Mouse (Mus musculus) kidney, postnatal 25 days (tissue): ENCODE measurements around the gene Nlrp3.

Source experiments
- DNase-seq, 2 experiments: peaks; one replicate each; pipeline ENCODE4 v3.0.0; 2021; ENCODE audit warnings: mixed read lengths in 2 of 2

Nlrp3 gene

DNA sequence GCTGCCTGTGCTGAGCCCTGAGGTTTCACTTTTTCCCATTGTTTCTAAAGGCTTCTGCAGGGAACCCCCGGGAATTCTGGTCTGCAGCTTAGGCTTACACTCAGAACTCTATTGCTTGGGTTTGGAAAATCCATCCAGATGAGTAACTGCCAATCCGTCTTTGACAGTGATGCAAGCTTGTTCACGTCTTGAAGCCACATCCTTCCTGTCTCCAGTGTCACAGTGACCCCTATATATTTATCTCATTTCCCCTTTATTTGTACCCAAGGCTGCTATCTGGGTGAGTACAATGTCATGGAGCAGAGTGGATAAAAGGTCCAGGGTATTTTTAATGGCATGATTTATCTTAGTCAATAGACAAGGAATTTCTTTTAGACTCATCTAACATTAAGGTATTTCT lies at the start of gene Nlrp3:
Gene Nlrp3, plus strand, starts transcription at position 245 of the 400 bp plus-strand sequence.
- no peak for DNase-seq

DNA sequence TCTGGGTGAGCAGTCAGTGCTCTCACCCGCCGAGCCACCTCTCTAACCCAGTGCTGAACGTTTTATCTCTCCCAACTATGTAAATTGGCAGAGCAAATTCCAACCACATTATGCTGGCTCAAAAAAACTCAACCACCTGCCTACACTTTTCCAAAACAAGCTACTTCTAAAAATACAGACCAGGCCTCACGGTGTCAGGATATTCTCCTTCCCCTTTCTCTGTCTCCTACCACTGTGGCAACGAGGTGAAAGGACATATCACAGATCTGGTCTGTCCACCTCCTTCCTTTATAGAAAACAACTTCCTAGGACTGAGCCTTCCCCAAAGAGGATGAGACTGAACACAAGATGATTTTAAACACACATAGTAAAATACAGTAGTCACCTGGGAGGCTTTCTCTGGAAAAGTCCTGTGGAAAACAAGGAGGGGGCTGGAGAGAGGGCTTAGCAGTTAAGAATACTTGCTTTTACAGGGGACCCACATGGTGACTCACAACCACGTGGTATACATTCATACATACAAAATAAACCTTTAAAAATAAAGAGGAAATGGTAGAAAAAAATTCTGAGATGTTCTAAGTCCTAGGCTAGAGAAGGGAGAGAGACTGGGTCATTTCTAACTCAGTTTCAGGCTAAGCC lies 44.6 kb upstream of the Nlrp3 start:
- DNase-seq: no peak

DNA sequence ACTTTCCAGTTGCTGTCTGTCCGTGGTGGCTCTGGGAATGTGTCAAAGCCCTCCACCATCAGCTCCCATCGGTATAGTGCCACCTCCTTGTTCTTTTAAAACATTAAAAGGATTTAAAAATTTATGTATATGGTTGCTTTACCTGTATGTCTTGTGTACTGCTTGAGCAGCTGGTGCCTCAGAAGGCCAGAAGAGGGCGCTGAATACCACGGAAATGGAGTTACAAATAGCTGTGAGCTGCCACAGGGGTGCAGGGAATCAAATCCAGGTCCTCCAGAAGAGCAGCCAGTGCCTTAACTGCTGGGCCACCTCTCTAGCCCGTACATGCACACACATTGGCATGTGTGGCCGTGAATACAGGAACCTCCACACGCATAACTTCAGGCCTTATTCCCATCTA lies 43.6 kb upstream of the Nlrp3 start:
- DNase-seq: no peak

DNA sequence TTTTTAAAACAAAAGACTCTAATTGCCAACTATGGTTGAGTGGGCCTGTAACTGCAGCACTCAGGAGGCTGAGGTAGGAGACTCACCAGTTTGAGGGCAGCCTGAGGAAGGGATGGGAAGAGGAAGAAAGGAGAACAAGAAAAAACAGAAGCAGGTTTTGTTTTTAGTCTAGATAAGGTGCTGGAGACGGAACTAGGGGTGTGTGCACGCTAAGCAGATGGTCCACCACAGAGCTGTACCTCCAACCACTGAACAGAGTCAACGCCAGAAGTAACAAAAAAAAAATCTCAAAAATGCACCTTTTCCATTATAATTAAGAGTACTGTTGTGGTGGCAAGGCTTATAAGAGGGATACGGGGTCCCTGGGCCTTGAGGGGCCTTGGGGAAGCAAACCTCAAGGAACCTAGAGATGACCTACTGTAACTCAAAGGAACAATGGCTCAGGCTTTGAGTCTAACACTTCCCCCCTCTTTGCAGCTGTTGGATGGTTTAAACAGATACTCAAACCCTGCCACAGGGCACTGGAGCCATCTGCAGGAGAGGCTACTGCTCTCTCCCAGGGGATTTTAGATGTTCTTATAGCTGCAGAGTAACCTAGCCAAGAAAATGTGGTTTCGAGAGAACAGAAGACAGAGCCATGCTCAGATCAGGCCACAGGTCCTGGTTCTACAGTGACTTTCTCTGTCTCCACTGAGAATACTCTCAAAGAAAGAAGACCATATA lies 39.2 kb upstream of the Nlrp3 start:
- no peak for DNase-seq

DNA sequence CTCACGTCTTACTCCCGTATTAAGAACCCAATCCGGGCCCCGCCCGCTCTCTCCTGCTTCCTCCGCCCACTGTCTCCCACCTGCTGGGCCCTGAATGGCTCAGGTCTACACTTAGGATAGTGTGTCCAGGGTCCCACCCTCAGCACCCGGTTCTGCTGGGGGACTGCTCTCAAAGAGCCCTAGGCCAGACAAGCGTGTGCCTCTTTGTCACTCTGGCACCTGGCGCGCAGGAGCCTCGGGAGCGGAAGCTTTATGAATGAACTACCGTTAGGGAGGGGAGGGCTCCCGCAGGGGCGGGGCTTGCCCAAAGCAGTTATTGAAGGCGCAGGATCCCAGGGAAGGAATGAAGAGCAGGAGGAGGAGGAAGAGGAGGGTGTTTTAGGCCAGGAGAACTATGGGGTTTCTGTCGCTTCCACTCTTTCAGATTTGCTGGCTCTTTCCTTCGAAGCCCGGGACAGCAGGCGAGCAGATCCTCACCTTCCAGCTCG lies 36.0 kb upstream of the Nlrp3 start:
- DNase-seq: peak; percentile 71 to 85

DNA sequence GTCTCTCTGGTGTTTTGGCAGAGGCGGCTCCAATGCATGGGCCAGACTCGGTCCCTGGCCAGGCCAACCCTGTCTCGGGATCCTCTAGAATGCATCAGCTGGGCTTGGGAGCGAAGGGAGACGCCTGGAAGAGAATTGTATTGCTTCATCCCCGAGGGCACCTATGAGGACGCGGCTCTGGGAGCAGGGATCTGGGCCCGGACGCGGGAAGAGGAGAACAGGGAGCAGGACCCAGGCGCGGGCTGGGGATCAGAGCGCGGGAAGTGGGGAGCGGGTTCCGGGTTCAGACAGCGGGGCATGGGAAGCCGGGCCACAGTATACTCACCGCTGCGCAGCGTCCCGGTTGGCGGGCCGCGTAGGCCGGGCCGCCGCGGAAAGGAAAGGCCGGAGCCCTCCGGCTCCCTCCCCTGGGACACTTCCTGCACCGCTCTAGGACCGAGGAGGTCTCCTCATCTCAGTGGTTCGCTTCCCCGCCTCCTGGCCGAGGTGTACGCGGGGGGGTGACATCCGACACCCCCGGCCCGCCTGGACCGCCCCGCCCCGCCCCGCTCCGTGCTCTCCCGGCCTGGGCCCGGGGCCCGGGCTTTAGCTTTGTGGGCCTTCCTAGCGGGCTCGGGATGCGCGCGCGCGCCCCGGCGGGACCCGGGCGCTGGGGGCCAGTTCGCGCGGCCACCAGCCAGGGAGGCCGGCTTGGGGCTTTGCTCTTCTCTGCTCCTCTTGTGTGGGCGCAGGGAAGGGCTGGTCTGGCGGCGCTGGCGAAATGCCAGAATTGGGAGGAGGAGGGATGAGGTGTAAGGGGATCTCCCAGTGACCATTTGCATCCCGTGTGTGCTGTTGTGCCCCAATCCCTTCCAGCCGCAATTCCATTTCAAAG lies 35.3 kb upstream of the Nlrp3 start:
- peak; percentile 90 to 96 for DNase-seq

DNA sequence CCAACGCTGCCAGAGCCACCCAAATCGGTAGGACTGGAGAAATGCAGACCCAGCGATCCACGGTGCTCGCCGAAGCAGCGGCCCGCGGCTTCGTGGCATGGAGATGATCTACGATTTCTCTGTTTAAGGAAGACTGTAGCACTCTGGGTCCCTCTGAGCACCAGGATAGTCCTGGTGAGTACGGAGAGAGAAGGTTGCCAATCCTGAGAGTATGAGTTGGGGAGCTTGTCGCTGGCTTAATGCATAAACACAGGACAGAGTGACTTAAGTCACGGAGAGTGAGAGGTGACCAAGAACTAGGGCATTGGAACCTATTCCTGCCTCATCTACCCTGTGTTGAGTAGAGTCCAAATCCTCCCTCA lies 34.7 kb upstream of the Nlrp3 start:
- DNase-seq: no peak

DNA sequence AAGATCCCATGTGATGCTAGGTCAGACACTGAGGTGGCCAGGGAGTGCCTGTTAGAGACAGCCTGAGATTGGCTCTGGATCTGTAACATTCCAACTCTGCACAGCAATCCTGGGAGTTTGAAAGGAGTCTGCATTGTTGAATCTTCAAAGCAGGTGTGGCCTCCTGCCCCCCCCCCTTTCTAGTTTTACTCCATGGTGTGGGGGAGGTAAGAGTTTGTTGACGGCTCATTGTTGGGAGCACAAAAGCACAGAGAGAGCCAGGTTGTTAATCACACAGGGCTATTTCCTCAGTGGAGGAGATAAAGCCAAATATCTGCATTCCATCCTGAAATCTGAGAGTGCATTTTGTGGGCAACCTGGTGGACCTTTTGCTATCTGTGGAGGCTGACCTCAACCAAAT lies 29.8 kb upstream of the Nlrp3 start:
- DNase-seq: no peak

DNA sequence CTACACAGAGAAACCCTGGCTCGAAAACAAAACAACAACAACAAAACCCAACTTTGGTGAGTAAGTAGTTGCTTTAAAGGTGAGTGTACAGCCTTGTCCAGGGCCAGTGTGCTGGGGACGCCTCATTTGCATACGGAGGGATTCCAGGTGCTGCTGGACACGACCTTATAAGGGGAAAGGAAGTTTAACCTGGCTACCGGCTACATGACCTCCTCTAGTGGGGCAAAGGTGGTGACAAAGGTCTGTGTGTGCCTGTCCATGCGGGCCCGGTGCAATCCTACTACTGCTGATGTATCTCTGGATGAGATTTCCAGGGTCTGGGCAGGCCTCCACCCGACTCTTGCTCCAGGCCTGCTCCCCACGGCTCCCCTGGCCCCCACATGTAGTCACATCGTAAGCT lies 28.6 kb upstream of the Nlrp3 start:
- peak in 1 of 2 experiments; percentile 54 for DNase-seq

DNA sequence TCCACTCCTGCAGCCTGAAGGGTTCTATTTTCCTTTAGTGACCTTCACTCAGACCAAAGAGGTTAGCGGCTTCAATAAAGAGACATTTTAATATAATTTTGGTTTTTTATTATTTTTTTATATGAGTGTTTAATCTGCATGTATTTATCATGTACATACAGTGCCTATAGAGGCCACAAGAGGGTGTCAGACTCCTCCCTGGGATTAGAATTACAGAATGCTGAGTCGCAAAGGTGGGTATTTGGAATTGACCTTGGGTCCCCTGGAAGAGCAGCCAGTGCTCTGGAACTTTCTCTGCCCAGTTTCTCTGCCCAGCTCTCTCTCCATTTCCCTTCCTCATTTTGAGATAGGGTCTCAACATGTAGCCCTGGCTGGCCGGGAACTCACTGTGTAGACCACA lies 27.8 kb upstream of the Nlrp3 start:
- no peak for DNase-seq

DNA sequence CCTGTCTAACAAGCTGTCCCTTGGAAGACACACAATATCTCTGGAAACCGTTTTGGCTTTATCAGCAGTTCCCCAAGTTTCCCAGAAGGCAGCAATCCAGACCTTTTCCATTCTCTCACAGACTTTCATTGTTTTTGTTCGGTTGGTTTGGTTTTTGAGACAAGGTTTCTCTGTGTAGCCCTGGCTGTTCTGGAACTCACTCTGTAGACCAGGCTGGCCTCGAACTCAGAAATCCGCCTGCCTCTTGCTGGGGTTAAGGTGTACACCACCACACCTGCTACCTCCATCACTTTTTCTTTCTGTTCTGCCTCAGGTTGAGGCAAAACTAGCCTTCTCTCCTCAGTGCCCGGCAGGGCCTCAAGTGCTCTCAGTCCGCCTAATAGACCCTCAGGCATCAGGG lies 27.0 kb upstream of the Nlrp3 start:
- DNase-seq: no peak

DNA sequence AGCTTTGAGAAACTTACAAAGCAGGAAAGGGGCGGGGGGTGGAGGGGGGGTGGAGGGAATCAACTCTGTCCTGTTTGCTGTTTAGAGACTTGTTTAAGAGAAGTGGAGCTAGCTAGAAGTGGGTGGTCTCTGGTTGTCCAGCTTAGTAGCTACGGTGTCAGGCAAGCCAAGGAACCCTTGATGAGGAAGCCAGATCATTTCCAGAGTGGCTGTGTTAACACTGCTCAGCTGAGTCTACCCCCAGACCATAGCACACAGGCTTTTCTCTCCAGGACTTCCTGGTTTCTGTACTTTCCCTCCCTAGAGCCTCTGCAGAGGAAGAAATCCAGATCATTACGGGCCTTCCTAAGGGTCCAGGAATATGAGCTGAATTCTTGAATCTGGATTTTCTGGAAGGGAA lies 26.6 kb upstream of the Nlrp3 start:
- no peak for DNase-seq

DNA sequence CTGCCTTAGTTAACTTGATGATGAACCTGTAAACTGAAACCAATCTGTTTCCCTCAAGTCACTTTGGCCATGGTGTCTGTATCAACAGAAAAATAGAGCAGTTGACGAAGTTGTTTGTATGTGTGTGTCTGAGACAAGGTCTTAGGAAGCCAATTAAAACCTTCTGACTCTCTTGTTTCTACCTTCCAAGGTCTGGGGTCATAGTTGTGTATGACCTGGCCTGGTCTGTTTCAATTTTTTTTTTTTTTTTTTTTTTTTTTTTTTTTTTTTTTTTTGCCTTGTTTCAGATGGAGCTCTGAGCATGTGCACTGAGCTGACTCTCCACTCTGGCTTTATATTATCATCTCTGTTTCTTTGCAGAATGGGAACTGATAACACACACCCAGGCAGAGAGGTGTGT lies 23.9 kb upstream of the Nlrp3 start:
- DNase-seq: no peak

DNA sequence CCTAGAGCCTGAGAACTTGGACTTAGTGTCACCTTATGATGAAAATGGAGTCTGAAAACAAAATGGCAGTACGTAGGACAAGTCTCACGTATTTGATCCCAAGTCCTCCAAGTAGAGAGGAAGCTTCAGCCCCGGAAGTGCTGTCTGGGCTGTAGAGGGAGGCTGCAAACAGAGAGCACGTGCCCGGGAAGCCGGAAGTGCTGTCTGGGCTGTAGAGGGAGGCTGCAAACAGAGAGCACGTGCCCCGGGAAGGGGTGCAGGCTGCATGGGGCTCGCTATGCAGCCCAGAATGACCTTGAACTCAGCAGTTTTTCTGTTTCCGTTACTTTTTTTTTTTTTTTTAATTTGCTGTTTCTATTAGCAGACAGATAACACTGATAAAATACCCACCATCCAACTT lies 23.1 kb upstream of the Nlrp3 start:
- peak in 1 of 2 experiments; percentile 66 for DNase-seq

DNA sequence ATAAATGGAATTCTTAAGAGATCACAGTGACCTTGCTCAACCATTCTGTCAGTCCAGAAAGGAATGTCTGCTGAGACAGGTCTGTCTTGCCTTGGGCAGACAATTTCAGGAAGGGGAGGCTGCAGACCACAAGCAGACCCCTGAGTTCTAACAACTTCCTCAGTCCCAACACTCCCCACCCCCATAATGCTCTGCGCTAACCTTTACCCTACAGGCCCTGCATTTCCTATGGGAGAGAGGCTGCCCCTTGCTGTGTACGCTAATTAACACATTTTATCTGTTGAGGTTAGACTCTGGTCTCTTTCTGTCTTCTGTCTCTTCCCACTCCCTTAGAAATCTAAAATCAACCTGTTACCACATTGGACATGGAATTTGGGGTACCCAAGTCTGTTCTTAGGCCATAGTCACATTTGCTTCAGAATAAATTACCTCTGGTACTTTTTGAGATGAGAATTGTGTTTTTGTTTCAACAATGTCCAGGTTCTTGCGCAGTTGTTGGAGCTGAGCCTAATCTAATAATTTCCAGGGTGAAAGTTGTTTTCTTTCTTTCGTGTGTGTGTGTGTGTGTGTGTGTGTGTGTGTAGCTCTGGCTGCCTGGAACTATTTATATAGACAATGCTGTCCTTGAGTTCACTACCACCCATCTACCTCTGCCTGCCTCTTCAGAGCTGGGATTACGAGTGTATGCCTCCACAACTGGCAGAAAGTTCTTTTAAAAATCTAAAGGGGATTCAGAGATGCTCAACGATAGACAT lies 21.4 kb upstream of the Nlrp3 start:
- DNase-seq: no peak

DNA sequence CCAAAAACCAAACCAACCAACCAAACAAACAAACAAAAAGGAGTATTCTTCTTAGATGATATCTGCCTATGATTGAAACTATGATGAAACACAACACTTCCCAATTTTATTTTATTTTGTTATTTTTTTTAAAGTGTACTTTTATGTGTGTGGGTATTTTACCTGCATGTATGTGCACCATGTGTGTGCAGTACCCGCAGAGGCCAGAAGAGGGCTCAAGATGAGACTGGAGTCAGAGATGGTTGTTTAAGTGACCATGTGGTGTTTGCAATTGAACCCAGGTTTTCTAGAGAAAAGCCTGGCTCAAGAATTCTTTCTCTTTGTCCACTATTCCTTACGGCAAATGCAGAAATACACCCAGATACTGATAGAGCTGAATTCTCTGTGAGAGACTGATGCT lies 17.2 kb upstream of the Nlrp3 start:
- no peak for DNase-seq

DNA sequence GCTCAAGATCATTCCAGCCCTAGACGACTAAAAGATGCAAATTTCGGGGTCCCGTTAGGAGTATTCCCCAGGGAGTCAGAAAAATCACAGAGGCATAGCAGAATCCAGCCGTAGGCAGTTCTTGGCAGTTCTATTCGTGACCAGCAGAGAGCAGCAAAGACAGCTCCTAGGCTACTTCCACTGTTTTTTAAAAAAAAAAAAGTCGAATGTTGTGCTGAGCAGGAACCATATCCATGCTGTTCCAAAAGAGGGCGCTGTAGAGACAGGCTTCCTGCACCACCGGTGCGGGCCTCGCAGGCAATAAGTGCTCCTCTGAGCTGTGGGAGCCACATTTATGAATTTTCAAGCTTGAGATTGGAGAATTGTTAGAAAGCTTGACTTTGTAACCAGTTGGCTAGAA lies 16.1 kb upstream of the Nlrp3 start:
- DNase-seq: peak; percentile 83 to 86

DNA sequence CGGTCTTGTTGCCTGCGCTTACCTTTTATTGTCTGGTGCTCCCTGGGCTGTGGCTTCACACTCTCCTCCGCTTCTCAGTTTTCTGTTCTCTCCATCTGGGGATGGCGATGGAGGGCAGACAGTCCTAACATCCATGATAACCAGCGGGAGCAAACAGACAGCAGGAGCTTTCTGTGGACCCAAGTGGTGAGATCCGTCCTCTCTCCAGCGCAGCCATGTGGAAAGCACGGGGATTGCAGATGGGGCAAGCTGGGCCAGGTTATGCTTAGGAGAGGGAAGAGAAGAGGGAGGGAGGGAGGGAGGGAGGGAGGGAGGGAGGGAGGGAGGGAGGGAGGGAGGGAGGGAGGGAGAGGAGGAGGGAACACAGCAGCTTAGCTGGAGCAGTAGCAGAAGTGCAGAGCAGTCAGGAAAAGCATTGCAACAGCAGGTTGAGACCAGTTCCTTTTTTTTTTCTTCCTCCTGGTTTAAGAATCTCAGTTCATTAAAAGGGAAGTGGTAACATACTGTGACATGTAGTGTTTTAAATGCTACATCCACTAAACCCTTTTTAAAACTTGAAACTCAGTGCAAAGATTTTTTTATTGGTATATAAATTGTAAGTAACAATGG lies 14.8 kb upstream of the Nlrp3 start, which contains the start of gene Zkscan17:
Gene Zkscan17, minus strand, starts transcription at position 280 of the 609 bp plus-strand sequence.
- peak; percentile 21 to 54 for DNase-seq

DNA sequence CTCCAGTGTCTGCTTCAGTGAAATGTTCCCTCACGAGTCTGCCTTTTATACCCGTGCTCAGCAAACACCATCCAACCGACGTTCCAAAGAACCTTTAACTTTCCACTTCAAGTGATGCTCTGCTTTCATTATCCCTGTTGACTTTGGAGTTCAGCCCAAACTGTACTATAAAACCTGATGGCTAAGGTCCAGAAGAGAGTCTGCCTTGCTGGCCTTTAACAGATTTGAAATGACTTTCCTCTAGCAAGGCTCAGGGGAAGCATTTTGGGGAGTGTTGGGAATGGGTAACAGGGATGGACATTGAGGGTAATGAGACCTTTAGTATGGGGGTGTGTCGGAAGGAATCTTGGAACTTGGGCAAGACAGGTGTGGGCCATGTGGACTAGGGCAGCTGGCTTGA lies 11.1 kb upstream of the Nlrp3 start:
- no peak for DNase-seq

DNA sequence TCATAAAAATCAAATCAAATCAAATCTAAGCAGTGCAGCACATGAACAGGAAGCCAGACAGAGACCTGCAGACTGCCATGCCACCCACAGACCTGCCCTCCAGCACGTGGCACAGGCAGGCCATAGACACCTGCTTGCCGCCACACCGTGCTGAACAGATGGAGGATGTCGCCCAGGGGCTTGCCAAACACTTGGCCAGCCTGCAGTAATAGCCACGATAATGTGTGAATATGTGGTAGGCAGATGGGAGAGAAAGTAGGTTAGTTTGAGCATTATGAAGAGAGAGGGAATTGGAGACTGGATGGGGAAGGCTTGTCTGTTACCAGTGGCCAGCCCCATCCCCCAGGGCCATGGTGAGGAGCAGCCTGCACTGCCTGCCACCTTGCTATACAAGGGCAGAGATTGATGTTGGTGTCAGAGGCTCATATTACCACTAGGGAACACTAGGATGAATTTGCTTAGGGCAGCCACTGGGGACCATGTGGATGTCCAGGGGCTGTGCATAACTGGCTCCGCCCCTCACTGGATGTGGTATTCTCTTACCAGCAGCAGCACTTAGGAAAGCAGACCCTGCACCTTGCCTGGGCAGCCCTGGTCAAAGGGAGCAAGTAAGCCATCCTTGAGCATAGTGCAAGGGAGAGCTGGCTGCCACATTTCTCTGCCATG lies 10.4 kb upstream of the Nlrp3 start:
- no peak for DNase-seq

DNA sequence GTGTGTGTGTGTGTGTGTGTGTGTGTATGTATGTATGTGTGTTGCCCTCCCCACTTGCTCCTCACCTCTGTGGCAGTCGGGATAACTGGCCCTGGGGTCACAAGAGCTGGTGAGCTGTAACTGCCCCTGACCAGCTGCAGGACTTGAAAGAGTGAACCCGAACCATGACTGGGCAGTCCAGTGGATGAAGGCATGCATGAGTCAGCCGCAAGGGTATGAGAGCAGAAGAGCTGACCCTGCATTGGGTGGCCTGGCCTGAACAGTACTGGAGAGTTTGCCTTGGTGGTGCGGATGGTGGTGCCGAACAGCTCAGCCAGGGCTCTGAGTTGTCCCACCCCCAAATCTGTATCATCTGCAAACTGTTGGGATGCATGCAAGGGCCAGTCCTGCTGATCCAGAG lies 9.8 kb upstream of the Nlrp3 start:
- DNase-seq: no peak
